Mouse (Mus musculus) thymus, postnatal 36 days (tissue): ENCODE measurements around the gene Utp4.

Experiments
- DNase-seq, 2 experiments: peaks; one replicate each; pipeline ENCODE4 v3.0.0; 2022; ENCODE audit warnings: mixed read lengths in 2 of 2

Utp4 gene

GRCm38 (mm10) chr8:106937081-106937800 lies 43.8 kb downstream of the Utp4 start:
- no peak for DNase-seq

- DNase-seq, result no peak
Measured at GRCm38 (mm10) chr8:106941806-106942205, 48.4 kb downstream of the Utp4 start.

GRCm38 (mm10) chr8:106943874-106944418 lies 50.5 kb downstream of the Utp4 start:
- no peak for DNase-seq

- no peak for DNase-seq
Measured at GRCm38 (mm10) chr8:106944756-106945155, 51.3 kb downstream of the Utp4 start.

GRCm38 (mm10) chr8:106948678-106949243 lies 55.3 kb downstream of the Utp4 start:
- no peak for DNase-seq

- no peak for DNase-seq
Measured at GRCm38 (mm10) chr8:106951707-106952106, 58.3 kb downstream of the Utp4 start.

GRCm38 (mm10) chr8:106953571-106953970 lies 60.1 kb downstream of the Utp4 start:
- DNase-seq, result no peak

GRCm38 (mm10) chr8:106957086-106957485 lies 63.6 kb downstream of the Utp4 start:
- no peak for DNase-seq

- DNase-seq, result no peak
Measured at GRCm38 (mm10) chr8:106958212-106958611, 64.8 kb downstream of the Utp4 start.

GRCm38 (mm10) chr8:106959626-106960025 lies 66.2 kb downstream of the Utp4 start:
- DNase-seq, result no peak

GRCm38 (mm10) chr8:106962322-106962721 lies 68.9 kb downstream of the Utp4 start:
- DNase-seq, result no peak

GRCm38 (mm10) chr8:106963365-106963764 lies 69.9 kb downstream of the Utp4 start:
- no peak for DNase-seq

- no peak for DNase-seq
Measured at GRCm38 (mm10) chr8:106964573-106964972, 71.1 kb downstream of the Utp4 start.

- DNase-seq, result no peak
Measured at GRCm38 (mm10) chr8:106969964-106970363, 76.5 kb downstream of the Utp4 start.

GRCm38 (mm10) chr8:106971916-106972315 lies 78.5 kb downstream of the Utp4 start:
- no peak for DNase-seq
